Mouse (Mus musculus) cortical plate, adult 2 months (tissue): ENCODE data around the gene Cd28.

Experiments
- CTCF ChIP-seq: fragments of 200-500 bp; IDR thresholded peaks from 2 replicates; pipeline ENCODE4 v1.5.1; 2011; ENCODE audit warnings: mild to moderate bottlenecking, control low read depth, low read length; ENCODE audit not compliant: insufficient read depth; ENCODE audit errors: extremely low read depth
- POLR2A ChIP-seq: fragments of 200-500 bp; IDR thresholded peaks from 2 replicates; pipeline ENCODE4 v1.6.1; 2011; ENCODE audit warnings: mild to moderate bottlenecking, low read length, control low read depth; ENCODE audit not compliant: insufficient read depth; ENCODE audit errors: extremely low read depth

DNA sequence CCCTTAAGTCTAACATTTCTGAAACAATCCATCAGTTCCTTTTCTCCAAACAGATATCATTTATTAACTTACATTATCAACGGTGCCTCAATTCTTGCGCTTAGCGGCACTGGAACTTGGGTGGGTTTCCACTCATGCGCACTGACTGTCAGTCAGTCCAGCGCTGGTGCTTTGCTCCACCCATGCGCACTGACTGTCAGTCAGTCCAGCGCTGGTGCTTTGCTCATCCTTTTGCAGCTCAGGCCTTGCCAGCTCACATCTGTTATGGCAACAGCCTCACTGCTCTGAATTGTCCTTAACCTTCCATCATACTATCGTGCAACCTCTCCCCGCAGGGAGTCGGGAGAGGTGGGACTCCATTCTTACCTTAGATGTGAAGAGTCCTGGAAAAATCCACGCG, 37.4 kb downstream of the Cd28 start:
- TF ChIP-seq CTCF, result no peak
- TF ChIP-seq POLR2A, result no peak
